Mouse (Mus musculus) hematopoietic multipotent progenitor cell, adult 10-12 weeks (in vitro differentiated cells): ENCODE data around the gene Zfp974. TPM values are rescaled to one million over a fixed set of nuclear protein-coding genes. Genes with fewer than 3 reads are reported as not detected.

Source experiments
- polyA plus RNA-seq: library from polyadenylated mRNA; stranded (reverse); fragments of >175 nt; gene quantifications from 2 replicates; pipeline ENCODE4 v1.2.3, GENCODE M21; 2012; ENCODE audit warnings: low replicate concordance

Zfp974 gene
- polyA plus RNA-seq, result 0.28 and 0.71 TPM in 2 replicates

GRCm38 (mm10) chr7:27928818-27929695, at the start of gene Zfp974:
Zfp974 (minus strand) TSS chr7:27929460.

Other genes with a start within 250 kb of the Zfp974 start
- gene Zfp607b, start 240.1 kb downstream of the Zfp974 start, polyA plus RNA-seq, result 0.17 and 0.52 TPM in 2 replicates
- 0.22 and 1.1 TPM in 2 replicates for gene Zfp60, start 198.1 kb downstream of the Zfp974 start, polyA plus RNA-seq
- gene Zfp626, start 122.3 kb downstream of the Zfp974 start, polyA plus RNA-seq, result 0.08 and 0.58 TPM in 2 replicates
- gene Zfp59, start 90.9 kb downstream of the Zfp974 start, polyA plus RNA-seq, result 0.21 and 0.45 TPM in 2 replicates
- 0.42 and 0.51 TPM in 2 replicates for gene Zfp607a, start 71.9 kb downstream of the Zfp974 start, polyA plus RNA-seq
- gene Zfp780b, start 49.7 kb upstream of the Zfp974 start, polyA plus RNA-seq, result 0.24 and 1.1 TPM in 2 replicates
- gene Zfp850, start 84.7 kb upstream of the Zfp974 start, polyA plus RNA-seq, result 0.05 and 0.19 TPM in 2 replicates
- gene Psmc4, start 120.6 kb upstream of the Zfp974 start, polyA plus RNA-seq, result 25.6 and 53.5 TPM in 2 replicates
- gene Fcgbp, start 141.8 kb upstream of the Zfp974 start, polyA plus RNA-seq, result 0.03 TPM in 1 of 2 replicates, not detected in the other
- not detected in 2 replicates for gene 9530053A07Rik, start 200.0 kb upstream of the Zfp974 start, polyA plus RNA-seq
- 125 and 197 TPM in 2 replicates for gene Fbl, start 240.2 kb upstream of the Zfp974 start, polyA plus RNA-seq